Mouse (Mus musculus) lung, embryonic 14.5 days (tissue): Measurements from ENCODE around the gene Erbin. TPM values are rescaled to one million over a fixed set of nuclear protein-coding genes. Genes with fewer than 3 reads are reported as not detected.

Experiments used
- ATAC-seq: fragments of 200-750 bp; cut with Nextera tagmentation; 2 replicates; pipeline ENCODE4 v1.8.0; 2017; ENCODE audit warnings: mild to moderate bottlenecking, moderate TSS enrichment, moderate library complexity; ENCODE audit not compliant: insufficient read depth
- DNase-seq: peaks from one replicate; pipeline ENCODE4 v3.0.0-alpha.2; 2015
- H3K27ac ChIP-seq: fragments of 300-500 bp; sonication (generic); 2 replicates; pipeline ENCODE4 v1.5.1; 2014; ENCODE audit warnings: low read depth, mild to moderate bottlenecking, moderate library complexity
- H3K27me3 ChIP-seq: fragments of 300-500 bp; sonication (generic); 2 replicates; pipeline ENCODE4 v1.6.1; 2014; ENCODE audit warnings: low read length, control low read depth; ENCODE audit not compliant: insufficient read depth
- H3K36me3 ChIP-seq: fragments of 300-500 bp; sonication (generic); 2 replicates; pipeline ENCODE4 v1.6.1; 2014; ENCODE audit warnings: control low read depth; ENCODE audit not compliant: insufficient read depth
- H3K4me1 ChIP-seq: fragments of 300-500 bp; sonication (generic); 2 replicates; pipeline ENCODE4 v1.6.1; 2014; ENCODE audit warnings: antibody characterized with exemption, control low read depth; ENCODE audit not compliant: insufficient read depth
- H3K4me2 ChIP-seq: fragments of 300-500 bp; sonication (generic); 2 replicates; pipeline ENCODE4 v1.6.1; 2014; ENCODE audit warnings: mild to moderate bottlenecking
- H3K4me3 ChIP-seq: fragments of 300-500 bp; sonication (generic); 2 replicates; pipeline ENCODE4 v1.5.1; 2014; ENCODE audit warnings: low read depth, low read length
- H3K9ac ChIP-seq: fragments of 300-500 bp; sonication (generic); 2 replicates; pipeline ENCODE4 v1.6.1; 2014
- H3K9me3 ChIP-seq: fragments of 300-500 bp; sonication (generic); 2 replicates; pipeline ENCODE4 v1.6.1; 2016; ENCODE audit warnings: low read depth, low read length, control low read depth
- CTCF ChIP-seq: IDR thresholded peaks from 2 replicates; pipeline ENCODE4 v1.5.1; 2016; ENCODE audit warnings: antibody characterized with exemption, low read depth
- WGBS: fragments of 180-500 bp; shearing (Covaris S2); extraction: QIAGEN DNeasy Blood & Tissue Kit; methylation state at CpG from one replicate; pipeline ENCODE4 v1.1.7; 2014; 5-methylcytosine and 5-hydroxymethylcytosine counted together
- polyA plus RNA-seq: library from polyadenylated mRNA; unstranded; fragments of >200 nt; fragmentation: Nextera tagmentation; extraction: Ambion mirVana; gene quantifications from 2 replicates; pipeline ENCODE4 v1.2.1, GENCODE M21; 2014

Gene Erbin
- polyA plus RNA-seq, 1 experiment from 2014 or later = 30.7 TPM

DNA sequence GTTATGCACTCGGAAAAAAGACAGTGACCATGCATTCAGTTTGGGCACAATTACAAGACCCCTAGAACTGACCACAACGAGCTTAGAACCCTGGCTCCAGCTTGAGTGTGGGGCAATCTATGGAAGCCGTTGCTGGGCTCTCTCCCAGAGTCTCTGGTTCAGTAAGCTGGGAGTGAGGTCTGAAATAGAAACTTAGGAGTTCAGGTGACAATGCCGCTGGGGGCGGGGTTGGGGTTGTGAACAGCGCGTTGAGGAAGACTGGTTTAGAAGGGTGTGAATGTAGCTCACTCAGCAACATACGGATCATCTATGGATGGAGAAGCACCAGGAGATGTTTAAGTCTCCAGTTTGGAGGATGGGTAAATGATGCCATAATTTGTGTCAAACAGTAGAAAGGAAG, 143.2 kb downstream of the Erbin start:
- Histone ChIP-seq H3K27me3 (no peaks in the 10 kb centered on the region), H3K9me3 (no peaks in the 10 kb centered on the region), H3K4me3 (no peak overlapping the region), H3K36me3 (no peaks in the 10 kb centered on the region), H3K9ac (no peak overlapping the region), H3K4me1 (peaks cover 5% of the 10 kb centered on the region), H3K27ac (no peak overlapping the region), H3K4me2 (no peak overlapping the region)
- ATAC-seq (no peak), DNase-seq (no peak)
- TF ChIP-seq CTCF = no peak
- 65% methylated on average over 8 of the region's 8 CpGs for WGBS

DNA sequence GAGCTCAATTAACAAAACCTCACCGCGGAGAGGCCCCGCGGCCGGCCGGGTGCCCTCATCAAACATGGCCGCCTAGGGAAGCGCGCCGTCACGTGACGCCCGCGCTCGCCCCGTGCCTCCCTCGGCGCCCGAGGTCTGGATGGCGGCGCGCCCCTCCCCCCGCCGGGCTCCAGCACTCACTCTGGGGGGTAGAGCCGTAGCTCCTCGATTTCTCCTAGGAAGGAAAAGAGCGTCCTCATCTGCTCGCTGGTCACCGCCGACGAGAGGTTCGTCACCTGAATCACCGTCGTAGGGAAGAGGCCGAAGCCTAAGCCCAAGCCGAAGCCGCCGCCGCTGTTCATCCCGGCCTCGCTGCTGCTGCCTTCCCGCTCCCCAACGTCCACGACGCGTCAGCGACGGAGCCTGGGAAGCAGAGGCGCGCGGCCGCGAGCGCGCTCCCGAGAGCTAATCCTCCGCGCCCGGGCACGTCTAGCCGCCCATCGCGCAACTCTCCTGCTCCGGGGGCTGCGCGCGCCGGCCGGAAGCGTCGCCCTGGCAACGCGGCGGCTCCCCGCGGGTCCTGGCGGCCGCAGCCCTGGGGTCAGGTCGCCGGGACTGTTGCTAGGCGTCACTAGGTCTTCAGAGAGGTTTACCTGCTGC, 146.1 kb downstream of the Erbin start, which contains the start of gene Srek1:
Gene Srek1, minus strand, starts transcription at position 490 of the 639 bp plus-strand sequence.
- peak within 1 kb of the TSS; percentile 82 for H3K4me2 ChIP-seq
- H3K27me3 ChIP-seq = no peaks in the 10 kb centered on the region
- DNase-seq (peak; percentile 98), ATAC-seq (peak; percentile 95)
- H3K9ac ChIP-seq = peak within 1 kb of the TSS; percentile 86
- H3K36me3 ChIP-seq = peaks cover 5% of the 10 kb centered on the region; the same call in 1 of the 2 replicates
- H3K4me3 ChIP-seq = peak within 1 kb of the TSS; percentile 69
- H3K9me3 ChIP-seq = no peaks in the 10 kb centered on the region
- peaks cover 5% of the 10 kb centered on the region for H3K4me1 ChIP-seq
- peak within 1 kb of the TSS; percentile 99 for H3K27ac ChIP-seq
- WGBS = under 1% methylated on average over 80 of the region's 81 CpGs
- TF ChIP-seq CTCF = no peak

DNA sequence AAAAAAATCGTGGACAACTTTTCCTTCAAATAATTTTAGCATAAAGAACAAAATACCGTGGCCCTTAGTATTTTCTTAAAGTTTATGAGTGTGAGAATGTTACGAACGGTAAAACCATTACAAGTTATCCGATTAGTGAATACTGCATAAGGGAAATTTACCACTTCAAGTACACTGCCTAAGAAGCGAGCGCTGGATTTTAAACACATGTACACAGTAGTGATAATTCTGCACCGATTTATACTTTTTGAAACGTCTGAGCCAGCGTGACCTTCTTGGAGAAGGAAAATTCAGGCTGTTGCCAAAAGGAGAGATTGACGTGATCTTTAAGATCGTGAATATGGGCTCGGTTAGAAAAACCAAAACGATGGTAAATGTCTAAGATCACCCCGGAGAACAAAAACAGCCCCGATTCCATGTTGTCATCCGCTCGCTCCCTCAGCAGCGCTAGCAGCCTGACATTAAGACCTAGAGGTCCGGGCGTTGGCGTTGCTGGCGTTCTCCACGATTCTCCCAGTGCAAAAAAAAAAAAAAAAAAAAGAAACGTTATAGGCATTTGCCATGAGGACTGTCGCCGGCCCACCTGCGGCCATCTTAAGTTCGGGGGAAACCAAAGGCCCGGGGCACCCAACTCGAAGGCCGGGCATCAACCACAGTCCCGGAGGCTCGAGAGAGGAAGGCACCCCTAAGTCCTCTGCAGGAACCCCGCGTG, 146.8 kb downstream of the Erbin start:
- ATAC-seq = peak; percentile 69
- Histone ChIP-seq H3K4me3 (peak overlapping the region; percentile 69), H3K27me3 (no peaks in the 10 kb centered on the region), H3K4me1 (peaks cover 5% of the 10 kb centered on the region), H3K27ac (peak overlapping the region; percentile 99), H3K9me3 (no peaks in the 10 kb centered on the region), H3K4me2 (peak overlapping the region; percentile 82), H3K9ac (peak overlapping the region; percentile 86), H3K36me3 (peaks cover 8% of the 10 kb centered on the region; the same call in 1 of the 2 replicates)
- peak; percentile 52 for DNase-seq
- WGBS = 2% methylated on average over 36 of the region's 36 CpGs
- TF ChIP-seq CTCF = no peak

DNA sequence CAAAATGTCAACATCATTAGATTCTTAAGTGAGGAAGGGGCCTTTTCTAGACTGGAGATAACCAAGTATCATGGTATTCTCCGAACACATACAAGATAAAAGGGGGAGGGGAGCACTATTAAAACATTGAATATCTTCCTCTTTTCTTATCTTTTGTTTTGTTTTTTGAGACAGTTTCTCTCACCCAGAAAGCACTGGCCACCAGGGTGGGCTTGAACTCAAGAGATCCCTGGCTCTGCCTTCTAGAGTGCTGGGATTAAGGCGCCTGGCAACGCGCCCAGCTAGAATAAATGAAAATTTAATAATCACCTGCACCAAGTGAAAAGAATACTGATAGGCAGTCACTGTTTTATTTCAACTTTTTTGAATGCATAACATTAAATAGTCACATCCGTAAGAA, 147.4 kb downstream of the Erbin start:
- H3K9me3 ChIP-seq = no peaks in the 10 kb centered on the region
- H3K27me3 ChIP-seq = no peaks in the 10 kb centered on the region
- DNase-seq (peak; percentile 60), ATAC-seq (no peak)
- peaks cover 5% of the 10 kb centered on the region for H3K4me1 ChIP-seq
- 18% methylated on average over 5 of the region's 5 CpGs for WGBS
- H3K4me2 ChIP-seq = peak overlapping the region; percentile 82
- H3K27ac ChIP-seq = no peak overlapping the region
- H3K4me3 ChIP-seq = peak overlapping the region; percentile 69
- TF ChIP-seq CTCF = no peak
- peak overlapping the region; percentile 86 for H3K9ac ChIP-seq
- peaks cover 11% of the 10 kb centered on the region; the same call in 1 of the 2 replicates for H3K36me3 ChIP-seq

DNA sequence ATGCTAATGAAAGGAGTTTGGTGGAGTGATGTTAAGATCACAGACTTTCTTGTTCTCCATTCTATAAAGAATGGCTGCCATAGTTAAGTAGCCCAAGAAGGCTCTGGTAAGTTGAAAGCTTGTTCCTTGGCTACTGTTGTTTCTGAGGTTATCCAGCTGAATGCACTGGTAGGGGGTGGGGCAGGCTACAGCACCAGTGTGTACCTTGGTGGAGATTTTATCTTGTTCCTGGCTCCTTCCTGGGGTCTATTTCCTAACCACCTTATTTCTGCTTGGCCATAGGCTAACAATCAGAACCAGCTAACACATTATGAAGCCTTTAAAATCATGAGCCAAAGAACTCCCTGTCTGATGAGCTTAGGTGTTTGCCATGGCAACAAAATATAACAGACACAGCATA, 149.5 kb downstream of the Erbin start:
- Histone ChIP-seq H3K4me2 (no peak overlapping the region), H3K36me3 (peaks cover 25% of the 10 kb centered on the region), H3K4me1 (peaks cover 5% of the 10 kb centered on the region), H3K9ac (no peak overlapping the region), H3K9me3 (no peaks in the 10 kb centered on the region), H3K27ac (no peak overlapping the region), H3K27me3 (no peaks in the 10 kb centered on the region), H3K4me3 (no peak overlapping the region)
- no peak for ATAC-seq
- DNase-seq = no peak
- TF ChIP-seq CTCF = no peak

Other genes with a start within 250 kb of the Erbin start
- 100 and 103 TPM in 2 replicates for gene Srek1, start 145.9 kb downstream of the Erbin start, polyA plus RNA-seq
- 23.3 and 24.8 TPM in 2 replicates for gene Nln, start 189.1 kb upstream of the Erbin start, polyA plus RNA-seq
- 5.5 and 6.3 TPM in 2 replicates for gene Sgtb, start 189.2 kb upstream of the Erbin start, polyA plus RNA-seq